Mouse (Mus musculus) neural tube, embryonic 10.5 days (tissue): ENCODE data around the gene Pla2g5.
"Not testable (repeated sequence)": the region's sequence is repeated elsewhere in the genome, so short reads cannot be mapped to it uniquely, and the experiment has no call there.

Source experiments
- DNase-seq: peaks from one replicate; pipeline ENCODE4 v3.0.0-alpha.2; 2017; ENCODE audit warnings: low spot score; ENCODE audit errors: extremely low spot score

Gene Pla2g5

GRCm38 (mm10) chr4:138858446-138858845 is 4.8 kb downstream of the Pla2g5 start:
- no peak for DNase-seq

DNA sequence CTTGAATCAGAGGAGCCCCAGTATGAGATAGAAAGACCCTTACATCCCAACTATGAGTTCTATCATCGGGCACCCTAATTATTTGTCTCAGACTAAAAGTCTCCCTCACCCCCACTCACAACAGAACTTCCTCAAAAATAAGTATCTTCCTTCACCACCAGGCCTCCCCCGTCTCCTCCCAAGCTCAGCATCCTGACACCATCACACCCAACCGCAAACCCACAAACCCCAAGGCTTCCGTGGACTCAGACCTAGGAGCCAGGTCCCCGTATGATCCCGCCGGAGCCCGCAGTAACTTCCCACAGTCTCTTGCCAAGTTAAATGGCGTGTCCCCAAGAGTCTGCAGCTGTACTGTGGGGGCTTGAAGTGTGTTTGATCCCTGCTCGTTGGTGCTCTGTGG is 5.7 kb downstream of the Pla2g5 start:
- DNase-seq, result no peak

- DNase-seq, result peak; percentile 63
Observed at GRCm38 (mm10) chr4:138856491-138856890, 6.8 kb downstream of the Pla2g5 start.

GRCm38 (mm10) chr4:138855092-138855632 is 8.1 kb downstream of the Pla2g5 start:
- no peak for DNase-seq

DNA sequence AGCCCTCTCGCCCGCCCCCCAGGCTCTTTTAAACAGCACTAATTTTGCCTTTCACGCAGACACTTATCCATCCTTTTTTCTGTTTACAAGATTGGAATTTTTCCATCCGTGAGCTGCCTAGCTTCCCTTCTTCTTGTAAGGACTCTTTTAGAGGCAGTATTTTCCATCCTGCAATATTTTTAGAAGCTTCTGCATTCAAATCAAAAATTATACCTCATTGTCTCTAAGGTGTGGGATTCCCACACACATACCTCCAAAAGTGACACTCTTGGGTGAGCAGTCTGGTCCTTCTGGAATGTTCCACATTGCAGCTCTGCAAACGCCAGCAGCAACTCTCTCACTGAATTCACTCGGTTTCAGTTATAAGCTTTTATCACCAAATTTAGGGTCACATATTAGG is 10.3 kb downstream of the Pla2g5 start:
- DNase-seq, result no peak

- DNase-seq, result peak; percentile 75
Observed at GRCm38 (mm10) chr4:138851463-138851862, 11.8 kb downstream of the Pla2g5 start.

GRCm38 (mm10) chr4:138841386-138841785 is 21.9 kb downstream of the Pla2g5 start:
- DNase-seq, result no peak

DNA sequence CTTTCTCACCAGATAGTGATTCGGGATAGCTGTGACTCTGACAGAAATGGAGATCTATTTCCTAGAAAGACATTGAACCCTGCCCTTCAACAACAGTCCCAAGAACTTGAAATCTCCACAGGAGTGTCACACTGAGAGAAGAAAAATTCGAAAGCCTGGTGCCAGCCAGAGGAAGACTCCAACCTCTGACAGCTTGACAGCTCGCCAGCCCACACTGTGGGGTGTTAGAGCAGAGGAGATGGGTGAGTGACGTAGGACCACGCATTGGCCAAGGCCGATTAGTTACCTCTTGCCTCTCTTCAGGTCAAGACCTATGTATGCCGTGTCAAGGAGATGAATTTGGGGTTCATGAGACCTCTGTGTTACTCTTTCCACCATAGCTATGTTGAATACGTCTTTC is 22.6 kb downstream of the Pla2g5 start:
- DNase-seq, result no peak

GRCm38 (mm10) chr4:138839806-138840205 is 23.5 kb downstream of the Pla2g5 start:
- DNase-seq, result no peak

DNA sequence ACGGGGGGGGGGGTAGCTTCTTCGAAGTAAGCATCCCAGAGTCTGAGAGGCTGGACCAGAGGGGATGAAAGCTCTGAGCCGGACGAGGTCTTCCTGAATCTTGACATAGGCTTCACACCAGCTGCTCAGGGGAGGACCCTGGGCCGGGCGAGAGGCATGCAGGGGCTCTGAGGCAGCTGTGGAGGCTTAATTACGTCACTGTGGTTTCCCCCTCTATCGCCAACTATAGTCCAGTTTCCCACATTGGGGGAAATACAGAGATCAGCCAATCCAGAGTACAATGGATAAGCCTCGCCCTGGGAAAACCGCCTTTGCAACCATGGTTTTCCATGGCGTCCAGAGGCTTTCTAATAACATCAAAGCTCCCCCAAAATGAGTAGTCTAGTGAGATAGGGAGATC is 36.1 kb downstream of the Pla2g5 start:
- DNase-seq, result no peak

- peak; percentile 36 for DNase-seq
Observed at GRCm38 (mm10) chr4:138825751-138826567, 37.3 kb downstream of the Pla2g5 start.

DNA sequence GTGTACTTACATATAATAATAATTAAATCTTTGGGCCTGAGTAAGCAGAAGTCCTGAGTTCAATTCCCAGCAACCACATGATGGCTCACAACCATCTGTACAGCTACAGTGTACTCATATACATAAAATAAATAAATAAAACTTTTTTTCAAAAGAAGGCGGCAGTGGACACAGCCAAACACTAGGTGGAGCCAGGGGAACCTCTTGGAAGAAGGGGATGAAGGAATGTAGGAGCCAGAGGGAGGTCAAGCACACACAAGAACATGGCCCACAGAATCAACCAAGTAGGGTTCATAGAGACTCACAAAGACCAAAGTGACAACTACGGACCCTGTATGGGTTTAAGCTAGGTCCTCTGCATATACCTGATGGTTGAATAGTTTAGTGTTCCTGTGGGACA is 38.6 kb downstream of the Pla2g5 start:
- no peak for DNase-seq

- DNase-seq, result not testable (repeated sequence)
Observed at GRCm38 (mm10) chr4:138824161-138824560, 39.1 kb downstream of the Pla2g5 start.

DNA sequence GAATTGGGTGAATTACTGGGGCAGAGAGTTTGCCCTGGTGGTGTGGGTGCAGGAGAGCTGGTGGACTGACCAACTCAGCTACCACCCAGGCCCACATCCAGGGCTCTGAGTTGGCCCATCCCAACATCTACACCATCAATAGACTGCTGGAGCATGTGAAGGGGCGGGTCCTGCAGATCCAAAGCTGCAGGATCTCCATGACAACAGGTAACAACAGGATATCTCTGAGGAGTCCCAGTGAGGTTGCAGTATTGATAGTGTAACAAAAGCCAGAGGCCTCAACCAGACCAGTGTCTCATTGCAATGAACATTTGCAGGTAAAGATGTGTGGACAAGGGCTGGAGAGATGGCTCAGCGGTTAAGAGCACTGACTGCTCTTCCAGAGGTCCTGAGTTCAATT is 42.2 kb downstream of the Pla2g5 start:
- DNase-seq, result no peak

GRCm38 (mm10) chr4:138819101-138819500 is 44.2 kb downstream of the Pla2g5 start:
- no peak for DNase-seq

- DNase-seq, result no peak
Observed at GRCm38 (mm10) chr4:138817736-138818135, 45.5 kb downstream of the Pla2g5 start.

- no peak for DNase-seq
Observed at GRCm38 (mm10) chr4:138816166-138816565, 47.1 kb downstream of the Pla2g5 start.

DNA sequence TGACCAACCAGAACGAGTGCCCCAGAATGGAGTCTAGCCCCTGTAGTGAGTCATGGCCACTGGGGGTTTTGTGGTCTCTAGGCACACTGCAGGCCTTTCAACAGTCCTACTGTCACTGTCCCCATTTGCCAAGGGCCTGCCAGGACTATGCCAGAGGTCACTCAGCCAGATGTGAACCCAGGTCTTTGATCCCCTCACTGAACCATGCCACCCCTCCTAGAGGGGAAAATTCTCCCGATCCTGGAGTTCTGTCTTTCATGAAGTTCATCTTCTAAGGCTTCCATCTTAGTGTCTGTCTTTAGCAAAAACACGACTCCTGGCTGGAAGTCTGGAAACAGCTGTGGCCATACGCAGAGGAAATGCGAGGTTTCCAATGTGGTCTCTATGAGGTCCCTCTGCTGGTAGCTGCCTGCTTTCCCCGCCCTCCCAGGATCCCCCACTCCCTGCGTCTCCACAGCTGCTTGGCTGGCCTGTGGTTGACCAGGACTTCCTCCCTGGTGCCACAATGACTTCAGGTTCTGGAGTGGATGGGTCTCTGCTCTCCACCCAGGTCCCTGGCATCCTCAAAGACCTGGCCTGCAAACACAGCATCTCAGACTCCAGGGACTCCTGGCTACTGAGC is 56.3 kb downstream of the Pla2g5 start:
- DNase-seq, result no peak

DNA sequence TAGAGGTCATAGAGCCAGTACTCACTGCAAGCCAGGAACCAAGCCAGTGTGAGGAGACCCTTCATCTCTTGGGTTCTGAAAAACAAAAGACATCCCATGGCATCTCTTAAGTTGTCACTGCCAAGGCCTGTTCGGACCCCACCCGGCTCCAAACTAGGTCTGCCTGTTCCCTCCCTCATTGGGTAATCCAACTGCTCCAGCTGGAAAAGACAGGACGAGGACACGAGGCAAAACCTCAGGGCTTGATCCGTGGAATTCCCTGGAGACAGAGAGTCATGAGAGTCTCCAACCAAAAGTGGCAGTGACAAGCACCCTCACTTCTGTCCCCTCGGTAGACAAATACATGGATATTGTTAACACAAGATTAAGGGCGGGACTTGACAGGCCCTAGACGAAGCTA is 57.1 kb downstream of the Pla2g5 start:
- DNase-seq, result no peak

DNA sequence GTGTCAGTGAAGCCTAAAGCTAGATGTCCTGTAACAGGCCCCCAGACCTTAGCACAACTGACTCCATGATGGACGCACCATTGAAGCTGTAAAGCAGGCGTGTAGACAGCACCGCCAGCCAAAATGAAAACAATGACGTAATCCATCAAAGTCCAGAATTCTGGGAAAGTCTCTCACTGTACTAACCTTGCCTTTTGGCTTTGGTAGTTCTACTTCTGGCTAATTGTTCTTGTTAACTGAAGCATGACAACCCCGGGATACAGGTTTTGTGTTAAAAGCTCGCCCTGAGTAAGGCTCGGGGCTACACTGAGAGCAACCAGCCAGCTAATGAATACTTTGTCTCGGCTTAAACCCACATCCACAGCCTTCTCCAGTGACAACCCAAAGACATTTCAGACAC is 58.0 kb downstream of the Pla2g5 start:
- no peak for DNase-seq

GRCm38 (mm10) chr4:138802917-138803316 is 60.4 kb downstream of the Pla2g5 start:
- no peak for DNase-seq

- DNase-seq, result no peak
Observed at GRCm38 (mm10) chr4:138801631-138802030, 61.7 kb downstream of the Pla2g5 start.
